Mouse (Mus musculus) lung, embryonic 15.5 days (tissue): ENCODE measurements around the gene Gpr176. TPM values are rescaled to one million over a fixed set of nuclear protein-coding genes. Genes with fewer than 3 reads are reported as not detected.
A peak's percentile ranks its signal among the peaks of the same experiment; 100 is the strongest.

Source experiments
- ATAC-seq: fragments of 200-750 bp; cut with Nextera tagmentation; 2 replicates; pipeline ENCODE4 v1.8.0; 2017; ENCODE audit warnings: moderate number of reproducible peaks, borderline replicate concordance; ENCODE audit not compliant: low FRiP score, low TSS enrichment; ENCODE audit errors: extremely low read depth
- H3K27ac ChIP-seq: fragments of 300-500 bp; sonication (generic); 2 replicates; pipeline ENCODE4 v1.5.1; 2015; ENCODE audit warnings: moderate library complexity, mild to moderate bottlenecking, inconsistent platforms
- H3K27me3 ChIP-seq: fragments of 300-500 bp; sonication (generic); 2 replicates; pipeline ENCODE4 v1.6.1; 2015; ENCODE audit warnings: inconsistent platforms
- H3K36me3 ChIP-seq: fragments of 300-500 bp; sonication (generic); 2 replicates; pipeline ENCODE4 v1.6.1; 2015; ENCODE audit warnings: inconsistent platforms
- H3K4me1 ChIP-seq: fragments of 300-500 bp; sonication (generic); 2 replicates; pipeline ENCODE4 v1.6.1; 2015; ENCODE audit warnings: inconsistent platforms
- H3K4me2 ChIP-seq: fragments of 300-500 bp; sonication (generic); 2 replicates; pipeline ENCODE4 v1.6.1; 2015; ENCODE audit warnings: inconsistent platforms, mild to moderate bottlenecking, moderate library complexity
- H3K4me3 ChIP-seq: fragments of 300-500 bp; sonication (generic); 2 replicates; pipeline ENCODE4 v1.5.1; 2015; ENCODE audit warnings: mild to moderate bottlenecking, inconsistent platforms
- H3K9ac ChIP-seq: fragments of 300-500 bp; sonication (generic); 2 replicates; pipeline ENCODE4 v1.6.1; 2015; ENCODE audit warnings: inconsistent platforms
- H3K9me3 ChIP-seq: fragments of 300-500 bp; sonication (generic); 2 replicates; pipeline ENCODE4 v1.6.1; 2016; ENCODE audit warnings: inconsistent platforms
- WGBS: fragments of 180-500 bp; shearing (Covaris S2); methylation state at CpG from one replicate; pipeline ENCODE4 v1.1.7; 2015; 5-methylcytosine and 5-hydroxymethylcytosine counted together
- polyA plus RNA-seq: library from polyadenylated mRNA; unstranded; fragments of >200 nt; fragmentation: Nextera tagmentation; extraction: Ambion mirVana; gene quantifications from 2 replicates; pipeline ENCODE4 v1.2.1, GENCODE M21; 2015

Gpr176 gene
- polyA plus RNA-seq, 1 experiment from 2014 or later, result 0.22 TPM

- H3K27me3 ChIP-seq, result 0 out of 2 replicates have a peak, but pooled peaks cover 5% of the 10 kb centered on the region
- 63% methylated on average over 8 of the region's 8 CpGs for WGBS
- ATAC-seq, result no peak
Observed at GRCm38 (mm10) chr2:118257094-118257493, 116.1 kb downstream of the Gpr176 start.

GRCm38 (mm10) chr2:118256621-118257053 is 116.6 kb downstream of the Gpr176 start, which contains the start of gene Fsip1:
Gene Fsip1, minus strand, starts transcription at chr2:118256966.
- Histone ChIP-seq H3K4me3 (peak within 1 kb of the TSS; percentile 52), H3K4me1 (no peaks in the 10 kb centered on the region; the same call in 1 of the 2 replicates), H3K4me2 (peak within 1 kb of the TSS; percentile 78), H3K36me3 (no peaks in the 10 kb centered on the region), H3K9ac (peak within 1 kb of the TSS; percentile 31; the same call in 1 of the 2 replicates), H3K9me3 (no peaks in the 10 kb centered on the region), H3K27ac (no peak within 1 kb of the TSS), H3K27me3 (no peaks in the 10 kb centered on the region)
- peak; percentile 93 for ATAC-seq
- under 1% methylated on average over 25 of the region's 25 CpGs for WGBS

More at GRCm38 (mm10) chr2:118257094-118257493, 116.1 kb downstream of the Gpr176 start:
- Histone ChIP-seq H3K36me3 (no peaks in the 10 kb centered on the region), H3K27ac (no peak overlapping the region), H3K4me1 (no peaks in the 10 kb centered on the region; the same call in 1 of the 2 replicates), H3K4me3 (peak overlapping the region; percentile 52), H3K9ac (no peak overlapping the region), H3K9me3 (no peaks in the 10 kb centered on the region), H3K4me2 (peak overlapping the region; percentile 78)

- H3K4me3 ChIP-seq, result no peak overlapping the region
- ATAC-seq, result no peak
- 28% methylated on average over 8 of the region's 8 CpGs for WGBS
Observed at GRCm38 (mm10) chr2:118254516-118254915, 118.7 kb downstream of the Gpr176 start.

GRCm38 (mm10) chr2:118248966-118249365 is 124.3 kb downstream of the Gpr176 start:
- H3K9ac ChIP-seq, result no peak overlapping the region
- no peak for ATAC-seq
- 54% methylated on average over 12 of the region's 12 CpGs for WGBS
- H3K27ac ChIP-seq, result no peak overlapping the region
- no peaks in the 10 kb centered on the region for H3K4me1 ChIP-seq
- H3K27me3 ChIP-seq, result no peaks in the 10 kb centered on the region
- H3K4me3 ChIP-seq, result no peak overlapping the region
- no peaks in the 10 kb centered on the region for H3K36me3 ChIP-seq
- H3K4me2 ChIP-seq, result no peak overlapping the region
- no peaks in the 10 kb centered on the region for H3K9me3 ChIP-seq

More at GRCm38 (mm10) chr2:118254516-118254915, 118.7 kb downstream of the Gpr176 start:
- Histone ChIP-seq H3K36me3 (no peaks in the 10 kb centered on the region), H3K9ac (no peak overlapping the region), H3K27ac (no peak overlapping the region), H3K4me2 (no peak overlapping the region), H3K27me3 (no peaks in the 10 kb centered on the region), H3K4me1 (no peaks in the 10 kb centered on the region; the same call in 1 of the 2 replicates), H3K9me3 (no peaks in the 10 kb centered on the region)

GRCm38 (mm10) chr2:118248016-118248415 is 125.2 kb downstream of the Gpr176 start:
- H3K27ac ChIP-seq, result no peak overlapping the region
- no peak overlapping the region for H3K4me3 ChIP-seq
- H3K36me3 ChIP-seq, result no peaks in the 10 kb centered on the region
- no peaks in the 10 kb centered on the region for H3K4me1 ChIP-seq
- H3K4me2 ChIP-seq, result no peak overlapping the region
- H3K9ac ChIP-seq, result no peak overlapping the region
- no peak for ATAC-seq
- no peaks in the 10 kb centered on the region for H3K9me3 ChIP-seq
- 33% methylated on average over 2 of the region's 2 CpGs for WGBS
- H3K27me3 ChIP-seq, result no peaks in the 10 kb centered on the region

- H3K9ac ChIP-seq, result no peak overlapping the region
- H3K4me2 ChIP-seq, result no peak overlapping the region
- no peaks in the 10 kb centered on the region for H3K4me1 ChIP-seq
- no peak for ATAC-seq
- no peaks in the 10 kb centered on the region for H3K9me3 ChIP-seq
- H3K27me3 ChIP-seq, result no peaks in the 10 kb centered on the region
- WGBS, result 4% methylated on average over 10 of the region's 10 CpGs
- H3K27ac ChIP-seq, result no peak overlapping the region
- H3K36me3 ChIP-seq, result no peaks in the 10 kb centered on the region
- no peak overlapping the region for H3K4me3 ChIP-seq
Observed at GRCm38 (mm10) chr2:118245914-118246313, 127.3 kb downstream of the Gpr176 start.

GRCm38 (mm10) chr2:118236196-118236595 is 137.0 kb downstream of the Gpr176 start:
- no peak overlapping the region for H3K4me3 ChIP-seq
- WGBS, result 76% methylated on average over 7 of the region's 7 CpGs
- no peaks in the 10 kb centered on the region for H3K9me3 ChIP-seq
- H3K9ac ChIP-seq, result no peak overlapping the region
- H3K27ac ChIP-seq, result no peak overlapping the region
- no peaks in the 10 kb centered on the region for H3K4me1 ChIP-seq
- no peak overlapping the region for H3K4me2 ChIP-seq
- H3K36me3 ChIP-seq, result no peaks in the 10 kb centered on the region
- H3K27me3 ChIP-seq, result no peaks in the 10 kb centered on the region
- no peak for ATAC-seq

GRCm38 (mm10) chr2:118235614-118236013 is 137.6 kb downstream of the Gpr176 start:
- Histone ChIP-seq H3K4me2 (no peak overlapping the region), H3K36me3 (no peaks in the 10 kb centered on the region), H3K27ac (no peak overlapping the region), H3K27me3 (no peaks in the 10 kb centered on the region), H3K9ac (no peak overlapping the region), H3K4me3 (no peak overlapping the region), H3K9me3 (no peaks in the 10 kb centered on the region), H3K4me1 (no peaks in the 10 kb centered on the region)
- ATAC-seq, result no peak
- WGBS, result 80% methylated on average over 3 of the region's 3 CpGs

- WGBS, result 29% methylated on average over 3 of the region's 3 CpGs
- no peak overlapping the region for H3K9ac ChIP-seq
- no peaks in the 10 kb centered on the region for H3K36me3 ChIP-seq
- ATAC-seq, result no peak
- H3K4me3 ChIP-seq, result no peak overlapping the region
- no peak overlapping the region for H3K4me2 ChIP-seq
- no peaks in the 10 kb centered on the region for H3K9me3 ChIP-seq
- H3K27me3 ChIP-seq, result no peaks in the 10 kb centered on the region
- H3K27ac ChIP-seq, result no peak overlapping the region
- no peaks in the 10 kb centered on the region for H3K4me1 ChIP-seq
Observed at GRCm38 (mm10) chr2:118230544-118230943, 142.7 kb downstream of the Gpr176 start.

- no peak for ATAC-seq
- no peak overlapping the region for H3K4me3 ChIP-seq
- no peaks in the 10 kb centered on the region for H3K27me3 ChIP-seq
- no peak overlapping the region for H3K4me2 ChIP-seq
- H3K4me1 ChIP-seq, result 0 out of 2 replicates have a peak, but pooled peaks cover 3% of the 10 kb centered on the region
- no peaks in the 10 kb centered on the region for H3K36me3 ChIP-seq
- no peaks in the 10 kb centered on the region for H3K9me3 ChIP-seq
- 90% methylated on average over 4 of the region's 4 CpGs for WGBS
- no peak overlapping the region for H3K9ac ChIP-seq
- H3K27ac ChIP-seq, result no peak overlapping the region
Observed at GRCm38 (mm10) chr2:118228486-118229079, 144.6 kb downstream of the Gpr176 start.
